Mouse (Mus musculus): ENCODE data around the gene Ugt1a8. TPM values are rescaled to one million over a fixed set of nuclear protein-coding genes. Genes with fewer than 3 reads are reported as not detected.
"Not testable (repeated sequence)": the region's sequence is repeated elsewhere in the genome, so short reads cannot be mapped to it uniquely, and the experiment has no call there.

Gene Ugt1a8
- polyA plus RNA-seq, 1 experiment: not detected

GRCm38 (mm10) chr1:88094270-88094676, 6.7 kb downstream of the Ugt1a8 start:
- H3ac ChIP-seq (ENCODE audit: control insufficient read depth, insufficient read length, low read depth); H3K27me3 ChIP-seq (ENCODE audit: control insufficient read depth, insufficient read depth, insufficient read length); H3K4me3 ChIP-seq (ENCODE audit: insufficient read depth, poor library complexity, severe bottlenecking); H3K79me2 ChIP-seq (ENCODE audit: control insufficient read depth, insufficient read depth); H3K79me3 ChIP-seq (ENCODE audit: low read depth); H3K36me3 ChIP-seq (ENCODE audit: control insufficient read depth, insufficient read depth): not testable (repeated sequence)
- TF ChIP-seq CTCF (IDR thresholded peaks at IDR 0.05; ENCODE audit: control insufficient read depth, insufficient read depth, insufficient read length): peak; percentile 2

GRCm38 (mm10) chr1:88094941-88095492, 7.4 kb downstream of the Ugt1a8 start, which contains the start of gene Ugt1a7c:
Gene Ugt1a7c (plus strand): TSS chr1:88095062.
- H3K79me2 ChIP-seq (ENCODE audit: control insufficient read depth, insufficient read depth): no peaks in the 10 kb centered on the region
- H3ac ChIP-seq (ENCODE audit: control insufficient read depth, insufficient read length, low read depth): no peak within 1 kb of the TSS
- no peaks in the 10 kb centered on the region for H3K79me3 ChIP-seq (ENCODE audit: low read depth)
- no peak within 1 kb of the TSS for H3K4me3 ChIP-seq (ENCODE audit: insufficient read depth, poor library complexity, severe bottlenecking)
- no peak for TF ChIP-seq CEBPB (IDR thresholded peaks at IDR 0.05; ENCODE audit: low read depth)
- no peak for TF ChIP-seq MYOD1 (IDR thresholded peaks at IDR 0.05; ENCODE audit: control insufficient read depth, insufficient read length, low read depth)
- no peak for TF ChIP-seq MAX (IDR thresholded peaks at IDR 0.05)
- TF ChIP-seq CTCF (IDR thresholded peaks at IDR 0.05; ENCODE audit: control insufficient read depth, insufficient read depth, insufficient read length): no peak
- no peak for TF ChIP-seq MYOG (IDR thresholded peaks at IDR 0.05; ENCODE audit: control insufficient read depth, extremely low read depth, insufficient read length)
- no peak for TF ChIP-seq USF1 (IDR thresholded peaks at IDR 0.05; ENCODE audit: low read depth)
- TF ChIP-seq FOSL1 (IDR thresholded peaks at IDR 0.05; ENCODE audit: insufficient read depth, low read length, poor library complexity, severe bottlenecking): no peak
- no peaks in the 10 kb centered on the region for H3K36me3 ChIP-seq (ENCODE audit: control insufficient read depth, insufficient read depth)
- H3K27me3 ChIP-seq (ENCODE audit: control insufficient read depth, insufficient read depth, insufficient read length): peaks cover 5% of the 10 kb centered on the region

GRCm38 (mm10) chr1:88098546-88098945, 10.9 kb downstream of the Ugt1a8 start:
- not testable (repeated sequence) for H3K36me3 ChIP-seq (ENCODE audit: control insufficient read depth, insufficient read depth); H3ac ChIP-seq (ENCODE audit: control insufficient read depth, insufficient read length, low read depth); H3K4me3 ChIP-seq (ENCODE audit: insufficient read depth, poor library complexity, severe bottlenecking); H3K79me2 ChIP-seq (ENCODE audit: control insufficient read depth, insufficient read depth); H3K27me3 ChIP-seq (ENCODE audit: control insufficient read depth, insufficient read depth, insufficient read length); H3K79me3 ChIP-seq (ENCODE audit: low read depth)

GRCm38 (mm10) chr1:88099691-88100090, 12.1 kb downstream of the Ugt1a8 start:
- not testable (repeated sequence) for H3K79me3 ChIP-seq (ENCODE audit: low read depth); H3K36me3 ChIP-seq (ENCODE audit: control insufficient read depth, insufficient read depth); H3K4me3 ChIP-seq (ENCODE audit: insufficient read depth, poor library complexity, severe bottlenecking); H3K79me2 ChIP-seq (ENCODE audit: control insufficient read depth, insufficient read depth); H3K27me3 ChIP-seq (ENCODE audit: control insufficient read depth, insufficient read depth, insufficient read length); H3ac ChIP-seq (ENCODE audit: control insufficient read depth, insufficient read length, low read depth)

GRCm38 (mm10) chr1:88103019-88103418, 15.4 kb downstream of the Ugt1a8 start, which contains the start of gene Ugt1a6b:
Gene Ugt1a6b (plus strand): TSS chr1:88103252.
- not testable (repeated sequence) for H3K4me3 ChIP-seq (ENCODE audit: insufficient read depth, poor library complexity, severe bottlenecking); H3ac ChIP-seq (ENCODE audit: control insufficient read depth, insufficient read length, low read depth); H3K79me3 ChIP-seq (ENCODE audit: low read depth); H3K27me3 ChIP-seq (ENCODE audit: control insufficient read depth, insufficient read depth, insufficient read length); H3K79me2 ChIP-seq (ENCODE audit: control insufficient read depth, insufficient read depth); H3K36me3 ChIP-seq (ENCODE audit: control insufficient read depth, insufficient read depth)

GRCm38 (mm10) chr1:88103697-88104468, 16.3 kb downstream of the Ugt1a8 start:
- not testable (repeated sequence) for H3K36me3 ChIP-seq (ENCODE audit: control insufficient read depth, insufficient read depth); H3K79me2 ChIP-seq (ENCODE audit: control insufficient read depth, insufficient read depth); H3K79me3 ChIP-seq (ENCODE audit: low read depth); H3ac ChIP-seq (ENCODE audit: control insufficient read depth, insufficient read length, low read depth); H3K27me3 ChIP-seq (ENCODE audit: control insufficient read depth, insufficient read depth, insufficient read length); H3K4me3 ChIP-seq (ENCODE audit: insufficient read depth, poor library complexity, severe bottlenecking)

- Histone ChIP-seq H3K4me3 (ENCODE audit: insufficient read depth, poor library complexity, severe bottlenecking) (no peak overlapping the region), H3K79me2 (ENCODE audit: control insufficient read depth, insufficient read depth) (no peaks in the 10 kb centered on the region), H3K27me3 (ENCODE audit: control insufficient read depth, insufficient read depth, insufficient read length) (no peaks in the 10 kb centered on the region), H3K36me3 (ENCODE audit: control insufficient read depth, insufficient read depth) (no peaks in the 10 kb centered on the region), H3K79me3 (ENCODE audit: low read depth) (no peaks in the 10 kb centered on the region), H3ac (ENCODE audit: control insufficient read depth, insufficient read length, low read depth) (no peak overlapping the region)
- no peak for TF ChIP-seq FOSL1 (IDR thresholded peaks at IDR 0.05; ENCODE audit: insufficient read depth, low read length, poor library complexity, severe bottlenecking)
- no peak for TF ChIP-seq CTCF (IDR thresholded peaks at IDR 0.05; ENCODE audit: control insufficient read depth, insufficient read depth, insufficient read length)
- TF ChIP-seq MAX (IDR thresholded peaks at IDR 0.05): no peak
- no peak for TF ChIP-seq MYOD1 (IDR thresholded peaks at IDR 0.05; ENCODE audit: control insufficient read depth, insufficient read length, low read depth)
- no peak for TF ChIP-seq MYOG (IDR thresholded peaks at IDR 0.05; ENCODE audit: control insufficient read depth, extremely low read depth, insufficient read length)
Observed at GRCm38 (mm10) chr1:88104667-88105430, 17.2 kb downstream of the Ugt1a8 start.

Measured in C2C12 (cell line).